Mouse (Mus musculus): Measurements from ENCODE around the gene Scube2. TPM values are rescaled to one million over a fixed set of nuclear protein-coding genes. Genes with fewer than 3 reads are reported as not detected.

The Scube2 gene
- polyA plus RNA-seq, 1 experiment from 2014 or later: 14.9 TPM

GRCm38 (mm10) chr7:109756291-109756690 lies 109.2 kb downstream of the Scube2 start:
- H3K9ac ChIP-seq (replicated peaks; ENCODE audit: low read depth): no peak overlapping the region
- no peak for DNase-seq (ENCODE audit: low spot score)
- H3K9me3 ChIP-seq (ENCODE audit: low read length): no peaks in the 10 kb centered on the region
- no peak overlapping the region for H3K27ac ChIP-seq (ENCODE audit: low read length)
- peaks cover 10% of the 10 kb centered on the region for H3K4me1 ChIP-seq (ENCODE audit: insufficient read depth, low read depth, low read length)
- 90% methylated on average over 3 of the region's 3 CpGs for WGBS
- TF ChIP-seq EP300 (IDR thresholded peaks at IDR 0.05) (no peak), CTCF (IDR thresholded peaks at IDR 0.05) (no peak)
- no peak overlapping the region for H3K4me2 ChIP-seq (replicated peaks; ENCODE audit: low read depth, low read length)
- ATAC-seq: no peak
- no peak overlapping the region for H3K4me3 ChIP-seq (ENCODE audit: low read depth, low read length)
- H3K36me3 ChIP-seq (ENCODE audit: insufficient read depth, low read length): no peaks in the 10 kb centered on the region
- H3K27me3 ChIP-seq (replicated peaks; ENCODE audit: insufficient read depth, low read length): no peaks in the 10 kb centered on the region

DNA sequence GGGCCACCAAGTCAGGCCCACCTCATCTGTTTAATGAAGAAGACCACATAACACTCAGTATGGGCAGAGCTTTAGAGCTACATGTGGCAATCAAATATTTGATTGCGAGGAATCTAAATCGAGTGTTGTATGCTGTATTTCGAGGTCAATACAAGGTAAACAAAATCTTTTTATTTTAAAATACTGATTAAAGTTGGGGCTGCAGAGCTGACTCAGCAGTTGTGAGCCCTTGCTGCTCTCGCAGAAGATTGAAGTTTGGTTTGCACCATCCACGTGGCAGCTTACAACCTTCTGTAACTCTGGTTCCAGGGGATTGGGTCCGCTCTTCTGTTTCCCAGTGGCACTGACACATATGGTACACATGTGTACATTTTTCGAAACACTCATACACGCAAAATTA lies 111.4 kb downstream of the Scube2 start:
- no peaks in the 10 kb centered on the region for H3K9me3 ChIP-seq (ENCODE audit: low read length)
- H3K4me1 ChIP-seq (ENCODE audit: insufficient read depth, low read depth, low read length): peaks cover 12% of the 10 kb centered on the region
- WGBS: 89% methylated on average over 8 of the region's 8 CpGs
- H3K4me2 ChIP-seq (replicated peaks; ENCODE audit: low read depth, low read length): no peak overlapping the region
- H3K27ac ChIP-seq (ENCODE audit: low read length): no peak overlapping the region
- no peak for DNase-seq (ENCODE audit: low spot score)
- no peak for TF ChIP-seq CTCF (IDR thresholded peaks at IDR 0.05)
- no peak for TF ChIP-seq EP300 (IDR thresholded peaks at IDR 0.05)
- no peaks in the 10 kb centered on the region for H3K36me3 ChIP-seq (ENCODE audit: insufficient read depth, low read length)
- ATAC-seq: no peak
- no peak overlapping the region for H3K9ac ChIP-seq (replicated peaks; ENCODE audit: low read depth)
- no peak overlapping the region for H3K4me3 ChIP-seq (ENCODE audit: low read depth, low read length)
- no peaks in the 10 kb centered on the region for H3K27me3 ChIP-seq (replicated peaks; ENCODE audit: insufficient read depth, low read length)

DNA sequence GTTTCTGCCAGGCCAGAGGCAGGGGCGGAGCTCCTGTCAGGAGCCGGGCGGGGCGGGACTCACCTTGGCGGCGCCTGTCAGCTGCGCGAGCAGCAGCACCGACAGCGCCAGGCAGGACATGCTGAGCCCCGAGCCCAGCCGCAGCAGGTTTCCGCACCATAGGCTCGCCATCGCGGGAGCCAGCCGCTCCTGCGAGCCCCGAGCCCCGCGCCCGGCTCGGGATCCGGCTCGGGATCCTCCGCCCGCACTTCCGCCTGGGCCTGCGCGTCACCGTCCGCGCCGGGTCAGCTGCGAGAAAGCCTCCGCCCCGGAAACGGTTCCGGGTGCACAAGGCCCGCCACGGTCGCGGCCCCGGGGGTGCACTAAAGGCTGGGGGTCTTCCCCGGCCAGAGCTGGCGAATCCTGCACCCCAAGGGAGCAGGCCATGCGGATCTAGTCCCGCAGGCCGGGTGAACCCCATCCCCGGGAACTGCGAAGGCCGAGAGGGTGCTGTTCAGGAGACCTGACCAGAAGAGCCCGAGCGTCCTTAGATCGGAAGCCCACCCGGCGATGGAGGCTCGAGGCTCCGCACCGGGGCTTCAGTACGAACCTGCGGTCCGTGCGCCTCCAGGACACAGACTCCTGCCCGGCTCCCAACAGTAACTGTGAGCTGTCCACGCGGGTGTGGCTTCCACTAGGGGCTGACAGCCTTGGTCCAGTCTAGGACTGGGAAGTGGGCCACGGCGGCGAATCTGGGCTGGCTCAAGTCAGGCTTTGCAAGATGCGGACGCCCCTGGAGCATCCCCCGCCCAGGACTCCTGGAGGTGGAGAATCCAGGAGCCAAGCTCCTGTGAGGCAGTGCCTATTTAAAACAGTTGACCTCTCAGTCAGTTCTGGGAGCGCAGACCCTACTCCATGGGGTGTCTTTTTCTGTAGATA lies 113.2 kb downstream of the Scube2 start, which contains the start of gene Tmem9b:
Tmem9b (minus strand) TSS at position 868 of the 918 bp plus-strand sequence.
- 2% methylated on average over 67 of the region's 74 CpGs for WGBS
- Histone ChIP-seq H3K36me3 (ENCODE audit: insufficient read depth, low read length) (no peaks in the 10 kb centered on the region), H3K27ac (ENCODE audit: low read length) (peak within 1 kb of the TSS; percentile 89), H3K27me3 (replicated peaks; ENCODE audit: insufficient read depth, low read length) (no peaks in the 10 kb centered on the region), H3K9ac (replicated peaks; ENCODE audit: low read depth) (peak within 1 kb of the TSS; percentile 73), H3K4me2 (replicated peaks; ENCODE audit: low read depth, low read length) (peak within 1 kb of the TSS; percentile 74), H3K9me3 (ENCODE audit: low read length) (no peaks in the 10 kb centered on the region), H3K4me1 (ENCODE audit: insufficient read depth, low read depth, low read length) (peaks cover 12% of the 10 kb centered on the region), H3K4me3 (ENCODE audit: low read depth, low read length) (peak within 1 kb of the TSS; percentile 83)
- peak; percentile 47 for TF ChIP-seq CTCF (IDR thresholded peaks at IDR 0.05)
- no peak for TF ChIP-seq EP300 (IDR thresholded peaks at IDR 0.05)
- peak; percentile 93 for ATAC-seq
- DNase-seq (ENCODE audit: low spot score): peak; percentile 89

- ATAC-seq: no peak; the same call in 1 of the 2 replicates
- Histone ChIP-seq H3K4me1 (ENCODE audit: insufficient read depth, low read depth, low read length) (peaks cover 12% of the 10 kb centered on the region), H3K9ac (replicated peaks; ENCODE audit: low read depth) (peak overlapping the region; percentile 73), H3K4me3 (ENCODE audit: low read depth, low read length) (peak overlapping the region; percentile 83), H3K27me3 (replicated peaks; ENCODE audit: insufficient read depth, low read length) (no peaks in the 10 kb centered on the region), H3K4me2 (replicated peaks; ENCODE audit: low read depth, low read length) (peak overlapping the region; percentile 74), H3K9me3 (ENCODE audit: low read length) (no peaks in the 10 kb centered on the region), H3K27ac (ENCODE audit: low read length) (peak overlapping the region; percentile 89), H3K36me3 (ENCODE audit: insufficient read depth, low read length) (0 out of 2 replicates have a peak, but pooled peaks cover under 1% of the 10 kb centered on the region)
- 1% methylated on average over 13 of the region's 13 CpGs for WGBS
- no peak for TF ChIP-seq EP300 (IDR thresholded peaks at IDR 0.05)
- TF ChIP-seq CTCF (IDR thresholded peaks at IDR 0.05): no peak
- DNase-seq (ENCODE audit: low spot score): peak; percentile 7
Measured at GRCm38 (mm10) chr7:109751427-109752007, 114.0 kb downstream of the Scube2 start.

Other genes starting within 250 kb of the Scube2 start
- 58.9 and 61.8 TPM in 2 replicates for gene St5, start 162.1 kb downstream of the Scube2 start, polyA plus RNA-seq (2015; fragmentation: Nextera tagmentation; extraction: Ambion mirVana)
- 48.6 and 52.5 TPM in 2 replicates for gene Akip1, start 162.0 kb downstream of the Scube2 start, polyA plus RNA-seq (2015; fragmentation: Nextera tagmentation; extraction: Ambion mirVana)
- gene BC051019, start 141.8 kb downstream of the Scube2 start, polyA plus RNA-seq (2015; fragmentation: Nextera tagmentation; extraction: Ambion mirVana): 22.7 and 24.3 TPM in 2 replicates
- gene Ascl3, start 134.0 kb downstream of the Scube2 start, polyA plus RNA-seq (2015; fragmentation: Nextera tagmentation; extraction: Ambion mirVana): 0.64 and 0.89 TPM in 2 replicates
- 109 and 117 TPM in 2 replicates for gene Tmem9b, start 112.8 kb downstream of the Scube2 start, polyA plus RNA-seq (2015; fragmentation: Nextera tagmentation; extraction: Ambion mirVana)
- 0.57 and 0.58 TPM in 2 replicates for gene Nrip3, start 83.7 kb downstream of the Scube2 start, polyA plus RNA-seq (2015; fragmentation: Nextera tagmentation; extraction: Ambion mirVana)
- 36.4 and 40.1 TPM in 2 replicates for gene Dennd5a, start 94.8 kb upstream of the Scube2 start, polyA plus RNA-seq (2015; fragmentation: Nextera tagmentation; extraction: Ambion mirVana)
- gene Tmem41b, start 121.2 kb upstream of the Scube2 start, polyA plus RNA-seq (2015; fragmentation: Nextera tagmentation; extraction: Ambion mirVana): 71.9 and 75.3 TPM in 2 replicates
- gene Ipo7, start 152.6 kb upstream of the Scube2 start, polyA plus RNA-seq (2015; fragmentation: Nextera tagmentation; extraction: Ambion mirVana): 12.7 and 15.3 TPM in 2 replicates
- gene Zfp143, start 195.5 kb upstream of the Scube2 start, polyA plus RNA-seq (2015; fragmentation: Nextera tagmentation; extraction: Ambion mirVana): 10.6 and 12.1 TPM in 2 replicates

All from lung, postnatal 0 days (tissue).